Mouse (Mus musculus) cortical plate, adult 2 months (tissue): ENCODE results near the gene Fam117b. TPM values are rescaled to one million over a fixed set of nuclear protein-coding genes. Genes with fewer than 3 reads are reported as not detected.

ENCODE experiments used
- H3K27ac ChIP-seq: fragments of 200-500 bp; 2 replicates; pipeline ENCODE4 v1.5.1; 2012; ENCODE audit warnings: low read length, control low read depth, inconsistent platforms; ENCODE audit not compliant: insufficient read depth
- H3K4me1 ChIP-seq: fragments of 200-500 bp; 2 replicates; pipeline ENCODE4 v1.6.1; 2011; ENCODE audit warnings: low read length; ENCODE audit not compliant: control insufficient read depth, insufficient read depth
- H3K4me3 ChIP-seq: fragments of 200-500 bp; 2 replicates; pipeline ENCODE4 v1.5.1; 2011; ENCODE audit warnings: mild to moderate bottlenecking, low read length, control low read depth; ENCODE audit not compliant: insufficient read depth
- CTCF ChIP-seq: fragments of 200-500 bp; IDR thresholded peaks from 2 replicates; pipeline ENCODE4 v1.5.1; 2011; ENCODE audit warnings: mild to moderate bottlenecking, control low read depth, low read length; ENCODE audit not compliant: insufficient read depth; ENCODE audit errors: extremely low read depth
- POLR2A ChIP-seq: fragments of 200-500 bp; IDR thresholded peaks from 2 replicates; pipeline ENCODE4 v1.6.1; 2011; ENCODE audit warnings: mild to moderate bottlenecking, low read length, control low read depth; ENCODE audit not compliant: insufficient read depth; ENCODE audit errors: extremely low read depth
- polyA plus RNA-seq: library from polyadenylated mRNA; depleted of rRNA; stranded (reverse); fragments of >200 nt; gene quantifications from 2 replicates; pipeline ENCODE4 v1.2.3, GENCODE M21; 2012; rRNA removed

The Fam117b gene
- polyA plus RNA-seq: 25.7 and 26.2 TPM in 2 replicates

- Histone ChIP-seq H3K4me1 (peaks cover 7% of the 10 kb centered on the region; the same call in 1 of the 2 replicates), H3K27ac (peak within 1 kb of the TSS; percentile 99), H3K4me3 (peak within 1 kb of the TSS; percentile 97)
- TF ChIP-seq POLR2A: peak; percentile 68
- TF ChIP-seq CTCF: no peak
Observed at GRCm38 (mm10) chr1:59912413-59913157, at the start of gene Fam117b. Gene Fam117b (plus strand): TSS chr1:59913006.

- Histone ChIP-seq H3K4me3 (no peak overlapping the region), H3K27ac (no peak overlapping the region), H3K4me1 (no peaks in the 10 kb centered on the region)
- TF ChIP-seq CTCF (no peak), POLR2A (no peak)
Observed at GRCm38 (mm10) chr1:59868041-59868440, 44.8 kb upstream of the Fam117b start.

- H3K27ac ChIP-seq: no peak overlapping the region
- TF ChIP-seq CTCF (0 out of 2 replicates have a peak, but pooled peaks have one; percentile 10), POLR2A (no peak)
- H3K4me1 ChIP-seq: peaks cover 2% of the 10 kb centered on the region; the same call in 1 of the 2 replicates
- H3K4me3 ChIP-seq: no peak overlapping the region
Observed at GRCm38 (mm10) chr1:59874023-59874422, 38.8 kb upstream of the Fam117b start.

- Histone ChIP-seq H3K4me1 (peaks cover 2% of the 10 kb centered on the region; the same call in 1 of the 2 replicates), H3K4me3 (no peak overlapping the region), H3K27ac (no peak overlapping the region)
- TF ChIP-seq CTCF: no peak
- no peak for TF ChIP-seq POLR2A
Observed at GRCm38 (mm10) chr1:59878098-59878497, 34.7 kb upstream of the Fam117b start.

- TF ChIP-seq CTCF (peak; percentile 94), POLR2A (no peak)
- no peak overlapping the region for H3K27ac ChIP-seq
- H3K4me1 ChIP-seq: peaks cover 2% of the 10 kb centered on the region; the same call in 1 of the 2 replicates
- H3K4me3 ChIP-seq: no peak overlapping the region
Observed at GRCm38 (mm10) chr1:59883349-59884134, 29.3 kb upstream of the Fam117b start.

GRCm38 (mm10) chr1:59886899-59887298 lies 25.9 kb upstream of the Fam117b start:
- TF ChIP-seq POLR2A (no peak), CTCF (no peak)
- H3K4me3 ChIP-seq: no peak overlapping the region
- no peak overlapping the region for H3K27ac ChIP-seq
- peaks cover 2% of the 10 kb centered on the region; the same call in 1 of the 2 replicates for H3K4me1 ChIP-seq

GRCm38 (mm10) chr1:59888018-59888417 lies 24.8 kb upstream of the Fam117b start:
- Histone ChIP-seq H3K4me3 (no peak overlapping the region), H3K27ac (no peak overlapping the region), H3K4me1 (peaks cover 2% of the 10 kb centered on the region; the same call in 1 of the 2 replicates)
- TF ChIP-seq CTCF (no peak), POLR2A (no peak)

GRCm38 (mm10) chr1:59891185-59891584 lies 21.6 kb upstream of the Fam117b start:
- no peak overlapping the region for H3K27ac ChIP-seq

GRCm38 (mm10) chr1:59892777-59893176 lies 20.0 kb upstream of the Fam117b start:
- TF ChIP-seq CTCF (no peak), POLR2A (no peak)
- no peak overlapping the region for H3K27ac ChIP-seq
- no peaks in the 10 kb centered on the region for H3K4me1 ChIP-seq
- no peak overlapping the region for H3K4me3 ChIP-seq

More at GRCm38 (mm10) chr1:59891185-59891584, 21.6 kb upstream of the Fam117b start:
- H3K4me3 ChIP-seq: no peak overlapping the region
- no peaks in the 10 kb centered on the region for H3K4me1 ChIP-seq
- TF ChIP-seq CTCF (no peak), POLR2A (no peak)
